In the genomic region with DNA sequence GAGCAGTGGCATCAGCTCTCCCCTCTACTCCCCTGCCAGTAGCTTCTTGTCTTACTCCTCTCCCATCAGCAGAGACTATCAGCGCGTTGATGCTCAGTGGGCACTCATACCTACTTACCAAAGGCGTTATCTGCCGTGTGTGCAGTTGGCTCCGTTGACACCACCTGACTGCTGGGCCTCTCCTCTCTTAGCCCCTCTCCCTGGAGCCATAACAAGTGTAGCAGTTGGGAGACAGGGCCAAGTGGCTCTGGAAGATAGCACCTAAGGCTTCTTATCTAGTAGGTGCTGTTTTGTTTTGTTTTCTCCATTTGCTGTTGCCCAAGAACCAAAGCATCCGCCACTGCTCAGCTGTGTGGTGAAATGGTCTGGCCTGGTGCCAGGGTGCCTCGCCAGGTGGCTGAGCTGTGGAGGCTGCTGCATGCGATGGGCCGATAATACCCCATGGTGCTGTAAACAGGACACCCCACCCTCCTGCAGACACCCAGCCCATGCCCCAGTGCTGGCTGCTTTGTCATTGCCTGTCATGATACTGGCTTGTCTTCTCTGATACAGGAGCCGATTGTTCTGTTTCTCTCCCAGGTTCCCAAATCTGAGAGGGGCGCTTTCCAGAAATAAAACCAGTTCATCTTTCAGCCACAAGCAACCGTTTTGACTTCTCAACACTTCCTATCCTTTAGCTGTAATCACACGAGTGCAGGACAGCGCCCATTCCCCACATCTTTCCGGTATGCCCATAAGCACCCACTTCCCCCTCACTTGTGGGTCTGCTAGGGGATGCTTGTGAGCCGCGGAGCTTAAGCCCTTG, we compare ENCODE assay signal across 9 mouse cellular contexts. TPM values are rescaled to one million over a fixed set of nuclear protein-coding genes. Genes with fewer than 3 reads are reported as not detected.
DNase-seq lines count a peak whose midpoint lies in the region; ATAC-seq and TF ChIP-seq lines count a peak whose summit lies in the region.
"Had no signal": no experiment of that assay in that cellular context is flagged by ENCODE, and none has a peak within 500 bp of the region (broad histone marks: within the 10 kb centered on the region; RNA-seq: fewer than 3 reads in every experiment).

No protein-coding gene starts in this region.

- TF ChIP-seq POLR2A in liver, adult 2 months (IDR thresholded peaks at IDR 0.05; ENCODE audit: extremely low read depth, insufficient read depth, low read length): no peak

- no peaks in the 10 kb centered on the region for H3K36me3 ChIP-seq in heart, embryonic 11.5 days (ENCODE audit: control insufficient read depth, insufficient read depth, low read length)
- H3K36me3 ChIP-seq in liver, adult 2 months (ENCODE audit: control insufficient read depth, insufficient read depth, low read length): no peaks in the 10 kb centered on the region
- no peaks in the 10 kb centered on the region for H3K36me3 ChIP-seq in neural tube, embryonic 14.5 days (ENCODE audit: control insufficient read depth, insufficient read depth, low read length)

- H3K4me2 ChIP-seq in heart, embryonic 11.5 days: peak overlapping the region; percentile 29
- H3K4me2 ChIP-seq in neural tube, embryonic 14.5 days (ENCODE audit: low read depth, low read length): no peak overlapping the region

- peak; percentile 95 for ATAC-seq in heart, embryonic 11.5 days (replicated peaks; ENCODE audit: insufficient number of reproducible peaks, low FRiP score, low TSS enrichment)
- ATAC-seq in neural tube, embryonic 14.5 days (ENCODE audit: low read depth): peak; percentile 74; the same call in 1 of the 2 replicates
- ATAC-seq in frontal cortex, adult (ENCODE audit: low TSS enrichment): no peak

- DNase-seq in cerebellum, postnatal 36 days: peak; percentile 33 to 50
- DNase-seq in cerebellum, adult 9-11 months: no peak
- DNase-seq in A20 (ENCODE audit: low read depth, low spot score): peak; percentile 90
- DNase-seq in c-Kit-positive CD71-positive TER-119-negative erythroid progenitor cells, embryonic 14.5 days (ENCODE audit: low read depth): peak; percentile 97
- peak; percentile 60 for DNase-seq in liver, adult 2 months (ENCODE audit: extremely low read depth, low read depth, low spot score)

- H3K9ac ChIP-seq in heart, embryonic 11.5 days (ENCODE audit: low read depth, low read length): peak overlapping the region; percentile 16; the same call in 1 of the 2 replicates
- no peak overlapping the region for H3K9ac ChIP-seq in liver, adult 2 months (ENCODE audit: low read depth, low read length)
- H3K9ac ChIP-seq in neural tube, embryonic 14.5 days (replicated peaks; ENCODE audit: low read depth, low read length): no peak overlapping the region

- peaks cover 17% of the 10 kb centered on the region for H3K4me1 ChIP-seq in heart, embryonic 11.5 days (ENCODE audit: control insufficient read depth, insufficient read depth, low read length)
- H3K4me1 ChIP-seq in liver, adult 2 months (ENCODE audit: control insufficient read depth, insufficient read depth, low read length): 0 out of 2 replicates have a peak, but pooled peaks cover 2% of the 10 kb centered on the region
- H3K4me1 ChIP-seq in neural tube, embryonic 14.5 days (ENCODE audit: control insufficient read depth, insufficient read depth, low read length): no peaks in the 10 kb centered on the region

- no peaks in the 10 kb centered on the region for H3K9me3 ChIP-seq in heart, embryonic 11.5 days (replicated peaks; ENCODE audit: control insufficient read depth, low read length)
- no peaks in the 10 kb centered on the region for H3K9me3 ChIP-seq in neural tube, embryonic 14.5 days (ENCODE audit: control insufficient read depth, low read length)

- H3K79me2 ChIP-seq in liver, adult 2 months (ENCODE audit: control insufficient read depth, insufficient read depth, low read length): no peaks in the 10 kb centered on the region

- no peak for TF ChIP-seq CTCF in liver, adult 2 months (IDR thresholded peaks at IDR 0.05; ENCODE audit: low read depth, low read length)

- H3K27ac ChIP-seq in heart, embryonic 11.5 days (ENCODE audit: low read depth, low read length): peak overlapping the region; percentile 84
- H3K27ac ChIP-seq in liver, adult 2 months (replicated peaks; ENCODE audit: insufficient read depth, low read depth, low read length): no peak overlapping the region
- H3K27ac ChIP-seq in neural tube, embryonic 14.5 days (ENCODE audit: low read depth, low read length): peak overlapping the region; percentile 2; the same call in 1 of the 2 replicates
- H3K27ac ChIP-seq: kidney, postnatal 0 days had no signal

- no peak overlapping the region for H3K4me3 ChIP-seq in heart, embryonic 11.5 days (ENCODE audit: low read depth, low read length)
- H3K4me3 ChIP-seq in liver, adult 2 months (ENCODE audit: insufficient read depth, low read depth, low read length): no peak overlapping the region
- H3K4me3 ChIP-seq in neural tube, embryonic 14.5 days (ENCODE audit: low read depth, low read length): no peak overlapping the region

- H3K27me3 ChIP-seq in heart, embryonic 11.5 days (ENCODE audit: control insufficient read depth, insufficient read depth, low read length): no peaks in the 10 kb centered on the region
- no peaks in the 10 kb centered on the region for H3K27me3 ChIP-seq in liver, adult 2 months (ENCODE audit: control insufficient read depth, insufficient read depth, low read length)
- no peaks in the 10 kb centered on the region for H3K27me3 ChIP-seq in neural tube, embryonic 14.5 days (ENCODE audit: control insufficient read depth, insufficient read depth, low read length)

- 48% methylated on average over 17 of the region's 17 CpGs for WGBS in heart, embryonic 11.5 days (ENCODE audit: insufficient replicate concordance)
- WGBS in liver, adult 2 months: 68% methylated on average over 17 of the region's 17 CpGs
- WGBS in neural tube, embryonic 14.5 days: 65% methylated on average over 17 of the region's 17 CpGs

RNA-seq across cellular contexts. Expression of a gene that starts 19.9 kb away (rescaled TPM):
- 14.3 and 19.4 TPM in 2 replicates for polyA plus RNA-seq in heart, embryonic 11.5 days (2014; fragmentation: Nextera tagmentation; extraction: Ambion mirVana)
- 1.8 TPM in 2 replicates for total RNA-seq in liver, adult 2 months (2014; rRNA removed)
- polyA plus RNA-seq in liver, adult 2 months (2012; rRNA removed): 6.4 and 7.4 TPM in 2 replicates
- 1.7 and 2.4 TPM in 2 replicates for polyA plus RNA-seq in neural tube, embryonic 14.5 days (2014; fragmentation: Nextera tagmentation; extraction: Ambion mirVana)

RNA-seq across cellular contexts. Expression of a gene that starts 27.8 kb away (rescaled TPM):
- 92.4 and 95.9 TPM in 2 replicates for polyA plus RNA-seq in heart, embryonic 11.5 days (2014; fragmentation: Nextera tagmentation; extraction: Ambion mirVana)
- total RNA-seq in liver, adult 2 months (2014; rRNA removed): 58.6 and 63.7 TPM in 2 replicates
- 81.0 and 92.0 TPM in 2 replicates for polyA plus RNA-seq in liver, adult 2 months (2012; rRNA removed)
- polyA plus RNA-seq in neural tube, embryonic 14.5 days (2014; fragmentation: Nextera tagmentation; extraction: Ambion mirVana): 155 and 163 TPM in 2 replicates

RNA-seq across cellular contexts. Expression of a gene that starts 46.6 kb away (rescaled TPM):
- 43.2 and 55.1 TPM in 2 replicates for polyA plus RNA-seq in heart, embryonic 11.5 days (2014; fragmentation: Nextera tagmentation; extraction: Ambion mirVana)
- 12.2 and 15.6 TPM in 2 replicates for total RNA-seq in liver, adult 2 months (2014; rRNA removed)
- 12.9 and 13.1 TPM in 2 replicates for polyA plus RNA-seq in liver, adult 2 months (2012; rRNA removed)
- polyA plus RNA-seq in neural tube, embryonic 14.5 days (2014; fragmentation: Nextera tagmentation; extraction: Ambion mirVana): 55.5 and 65.3 TPM in 2 replicates

RNA-seq across cellular contexts. Expression of a gene that starts 57.2 kb away (rescaled TPM):
- 81.2 and 82.3 TPM in 2 replicates for polyA plus RNA-seq in heart, embryonic 11.5 days (2014; fragmentation: Nextera tagmentation; extraction: Ambion mirVana)
- total RNA-seq in liver, adult 2 months (2014; rRNA removed): 39.3 and 48.7 TPM in 2 replicates
- 43.9 and 64.1 TPM in 2 replicates for polyA plus RNA-seq in liver, adult 2 months (2012; rRNA removed)
- 166 and 198 TPM in 2 replicates for polyA plus RNA-seq in neural tube, embryonic 14.5 days (2014; fragmentation: Nextera tagmentation; extraction: Ambion mirVana)
